Mouse (Mus musculus): ENCODE measurements around the gene Sppl2c. TPM values are rescaled to one million over a fixed set of nuclear protein-coding genes. Genes with fewer than 3 reads are reported as not detected.

The Sppl2c gene
- polyA plus RNA-seq, 1 experiment from 2014 or later: not detected

Other genes starting within 250 kb of the Sppl2c start
- gene Nsf, start 232.3 kb upstream of the Sppl2c start, polyA plus RNA-seq (2015; fragmentation: Nextera tagmentation; extraction: Ambion mirVana): 20.2 and 25.8 TPM in 2 replicates
- gene Arf2, start 219.6 kb upstream of the Sppl2c start, polyA plus RNA-seq (2015; fragmentation: Nextera tagmentation; extraction: Ambion mirVana): 16.3 and 16.7 TPM in 2 replicates
- gene Crhr1, start 53.5 kb upstream of the Sppl2c start, polyA plus RNA-seq (2015; fragmentation: Nextera tagmentation; extraction: Ambion mirVana): not detected in 2 replicates
- gene Mapt, start 45.1 kb downstream of the Sppl2c start, polyA plus RNA-seq (2015; fragmentation: Nextera tagmentation; extraction: Ambion mirVana): 0.49 and 0.53 TPM in 2 replicates

All from liver, embryonic 16.5 days (tissue).